ENCODE assay signal across 16 mouse cellular contexts in genomic region chr12:105022141-105022540, GRCm38 (mm10). TPM values are rescaled to one million over a fixed set of nuclear protein-coding genes. Genes with fewer than 3 reads are reported as not detected.
A peak's percentile ranks its signal among the peaks of the same experiment; 100 is the strongest.
DNase-seq lines count a peak whose midpoint lies in the region; ATAC-seq and TF ChIP-seq lines count a peak whose summit lies in the region.
"Had no signal": no experiment of that assay in that cellular context is flagged by ENCODE, and none has a peak within 500 bp of the region (broad histone marks: within the 10 kb centered on the region; RNA-seq: fewer than 3 reads in every experiment).

No protein-coding gene starts in this region.

- no peak overlapping the region for H3K9ac ChIP-seq in hindbrain, embryonic 16.5 days (ENCODE audit: low read depth, low read length)
- H3K9ac ChIP-seq in ES-E14 (ENCODE audit: insufficient read depth, low read depth, low read length, poor library complexity, severe bottlenecking), result peak overlapping the region; percentile 14; the same call in 1 of the 2 replicates
- H3K9ac ChIP-seq in liver, embryonic 15.5 days, result peak overlapping the region; percentile 39
- no peak overlapping the region for H3K9ac ChIP-seq in midbrain, embryonic 15.5 days
- H3K9ac ChIP-seq: forebrain, embryonic 12.5 days; lung, embryonic 15.5 days; midbrain, embryonic 12.5 days; neural tube, embryonic 12.5 days had no signal

- H3K36me3 ChIP-seq in hindbrain, embryonic 10.5 days, result peaks cover 13% of the 10 kb centered on the region
- no peaks in the 10 kb centered on the region for H3K36me3 ChIP-seq in hindbrain, embryonic 16.5 days (ENCODE audit: control insufficient read depth, insufficient read depth, low read length)
- H3K36me3 ChIP-seq in ES-E14 (ENCODE audit: control insufficient read depth, insufficient read depth, low read length, poor library complexity, severe bottlenecking), result no peaks in the 10 kb centered on the region
- H3K36me3 ChIP-seq in liver, embryonic 15.5 days (replicated peaks), result peaks cover 14% of the 10 kb centered on the region
- no peaks in the 10 kb centered on the region for H3K36me3 ChIP-seq in midbrain, embryonic 15.5 days (replicated peaks)
- H3K36me3 ChIP-seq: forebrain, embryonic 12.5 days; lung, embryonic 15.5 days had no signal

- no peak overlapping the region for H3K4me2 ChIP-seq in hindbrain, embryonic 16.5 days (ENCODE audit: low read length)
- H3K4me2 ChIP-seq in liver, embryonic 15.5 days, result peak overlapping the region; percentile 48
- H3K4me2 ChIP-seq in midbrain, embryonic 15.5 days, result no peak overlapping the region
- H3K4me2 ChIP-seq: forebrain, embryonic 12.5 days; lung, embryonic 15.5 days; midbrain, embryonic 12.5 days; neural tube, embryonic 12.5 days had no signal

- H3K9me3 ChIP-seq in hindbrain, embryonic 10.5 days, result peaks cover 21% of the 10 kb centered on the region
- H3K9me3 ChIP-seq in hindbrain, embryonic 16.5 days (ENCODE audit: control insufficient read depth, low read length), result peaks cover 13% of the 10 kb centered on the region
- H3K9me3 ChIP-seq in ES-E14 (ENCODE audit: control insufficient read depth, insufficient read depth, low read depth, low read length), result no peaks in the 10 kb centered on the region
- H3K9me3 ChIP-seq in liver, embryonic 15.5 days (replicated peaks), result peaks cover 13% of the 10 kb centered on the region
- peaks cover 4% of the 10 kb centered on the region; the same call in 1 of the 2 replicates for H3K9me3 ChIP-seq in midbrain, embryonic 15.5 days

- H3K4me1 ChIP-seq in hindbrain, embryonic 10.5 days (replicated peaks), result peaks cover 20% of the 10 kb centered on the region
- no peaks in the 10 kb centered on the region; the same call in 1 of the 2 replicates for H3K4me1 ChIP-seq in hindbrain, embryonic 16.5 days (ENCODE audit: control insufficient read depth, insufficient read depth, low read depth, low read length)
- peaks cover 5 to 24% of the 10 kb centered on the region in 2 experiments; a peak in 2 of 4 replicates for H3K4me1 ChIP-seq in ES-E14 (ENCODE audit: control insufficient read depth in 2 of 2, insufficient read depth in 2 of 2, low read length in 2 of 2, poor library complexity in 1 of 2)
- H3K4me1 ChIP-seq in liver, embryonic 15.5 days (replicated peaks), result peaks cover 83% of the 10 kb centered on the region
- H3K4me1 ChIP-seq in midbrain, embryonic 15.5 days, result peaks cover 9% of the 10 kb centered on the region; the same call in 1 of the 2 replicates
- H3K4me1 ChIP-seq: neural tube, embryonic 12.5 days had no signal

- ATAC-seq in hindbrain, embryonic 16.5 days, result no peak
- no peak for ATAC-seq in liver, embryonic 15.5 days (ENCODE audit: insufficient read depth)
- ATAC-seq in midbrain, embryonic 15.5 days (replicated peaks), result no peak

- H3K27me3 ChIP-seq in hindbrain, embryonic 10.5 days (ENCODE audit: insufficient read depth, poor library complexity, severe bottlenecking), result no peaks in the 10 kb centered on the region
- no peaks in the 10 kb centered on the region for H3K27me3 ChIP-seq in hindbrain, embryonic 16.5 days (replicated peaks; ENCODE audit: control insufficient read depth, insufficient read depth, low read length)
- H3K27me3 ChIP-seq in liver, embryonic 15.5 days, result no peaks in the 10 kb centered on the region
- no peaks in the 10 kb centered on the region for H3K27me3 ChIP-seq in midbrain, embryonic 15.5 days (replicated peaks)
- H3K27me3 ChIP-seq: forebrain, embryonic 12.5 days; midbrain, embryonic 12.5 days; neural tube, embryonic 12.5 days had no signal

- WGBS in hindbrain, embryonic 10.5 days, result 76% methylated on average over 7 of the region's 7 CpGs
- 69% methylated on average over 7 of the region's 7 CpGs for WGBS in hindbrain, embryonic 16.5 days
- WGBS in liver, embryonic 15.5 days (ENCODE audit: insufficient replicate concordance), result 17% methylated on average over 7 of the region's 7 CpGs
- WGBS in midbrain, embryonic 15.5 days, result 71% methylated on average over 7 of the region's 7 CpGs

- in situ Hi-C loops in ES-E14 (cut with MboI; ENCODE audit: low sequenced_read_pairs in 2 of 2, unreplicated experiment in 2 of 2), result loop anchor here in 1 of 2 experiments (10.0 kb wide), 1 partner anchor 67 kb away; no protein-coding TSS in a partner anchor

- H3K4me3 ChIP-seq in hindbrain, embryonic 10.5 days, result no peak overlapping the region
- no peak overlapping the region for H3K4me3 ChIP-seq in hindbrain, embryonic 16.5 days (ENCODE audit: low read length)
- H3K4me3 ChIP-seq in ES-E14 (ENCODE audit: insufficient read depth in 1 of 2, low read depth in 1 of 2, low read length in 2 of 2, poor library complexity in 1 of 2, severe bottlenecking in 1 of 2), result peak overlapping the region in 1 of 2 experiments; percentile 40; a peak in 1 of 4 replicates
- H3K4me3 ChIP-seq in liver, embryonic 15.5 days (replicated peaks), result 0 out of 2 replicates have a peak overlapping the region, but pooled peaks have one; percentile 19
- no peak overlapping the region for H3K4me3 ChIP-seq in midbrain, embryonic 15.5 days
- H3K4me3 ChIP-seq: embryonic facial prominence, embryonic 10.5 days; forebrain, embryonic 12.5 days; lung, embryonic 15.5 days; midbrain, embryonic 12.5 days; neural tube, embryonic 12.5 days had no signal

- intact Hi-C loops in gastrocnemius, postnatal 14 days (cut with DNase I; ENCODE audit: low total_unique reads), result no loop called here

- H3K27ac ChIP-seq in hindbrain, embryonic 10.5 days, result peak overlapping the region; percentile 12; the same call in 1 of the 2 replicates
- no peak overlapping the region for H3K27ac ChIP-seq in hindbrain, embryonic 16.5 days (ENCODE audit: low read depth, low read length)
- no peak overlapping the region for H3K27ac ChIP-seq in ES-E14 (ENCODE audit: insufficient read depth, low read depth, low read length, poor library complexity, severe bottlenecking)
- H3K27ac ChIP-seq in liver, embryonic 15.5 days (replicated peaks), result peak overlapping the region; percentile 98
- no peak overlapping the region for H3K27ac ChIP-seq in midbrain, embryonic 15.5 days
- H3K27ac ChIP-seq: embryonic facial prominence, embryonic 10.5 days; forebrain, embryonic 12.5 days; lung, embryonic 15.5 days; midbrain, embryonic 12.5 days; neural tube, embryonic 12.5 days had no signal

- no peak for DNase-seq in hindbrain, embryonic 10.5 days (ENCODE audit: low spot score)
- DNase-seq in 416B (ENCODE audit: low read depth) (peak; percentile 80), ES-E14 (ENCODE audit: low read depth, low spot score) (no peak)
- no peak for DNase-seq in gastrocnemius, postnatal 14 days
- no peak for DNase-seq in cerebellum, adult 8-10 months
- DNase-seq: cerebellum, adult 11 months; heart, postnatal 36 days; kidney, adult 9 months had no signal

TF ChIP-seq in ES-E14, 5 proteins besides CTCF, POLR2A, EP300 and RAD21:
- TF ChIP-seq CHD2 (IDR thresholded peaks at IDR 0.05; ENCODE audit: low read depth, low read length), result no peak
- TF ChIP-seq HCFC1 (IDR thresholded peaks at IDR 0.05; ENCODE audit: borderline replicate concordance, insufficient read depth, low read length), result no peak
- no peak for TF ChIP-seq ZC3H11A (IDR thresholded peaks at IDR 0.05; ENCODE audit: borderline replicate concordance, low read depth, low read length)
- no peak for TF ChIP-seq MAFK (IDR thresholded peaks at IDR 0.05; ENCODE audit: insufficient read depth, low read depth, low read length)
- TF ChIP-seq ZNF384 (IDR thresholded peaks at IDR 0.05; ENCODE audit: low read depth, low read length), result no peak
TF ChIP-seq in ES-E14: peak in this region for 0.

RNA-seq across cellular contexts. Expression of gene Glrx5, which starts 10.3 kb away (rescaled TPM):
- 230 and 235 TPM in 2 replicates for polyA plus RNA-seq in hindbrain, embryonic 10.5 days (2016; fragmentation: Nextera tagmentation; extraction: Ambion mirVana)
- polyA plus RNA-seq in hindbrain, embryonic 16.5 days (2015; fragmentation: Nextera tagmentation; extraction: Ambion mirVana), result 168 and 179 TPM in 2 replicates
- 34.2 and 39.4 TPM in 2 replicates for total RNA-seq in ES-E14 (2012; rRNA removed)
- polyA plus RNA-seq in liver, embryonic 15.5 days (2015; fragmentation: Nextera tagmentation; extraction: Ambion mirVana), result 496 and 514 TPM in 2 replicates
- 10 to 100 TPM; 66.0 to 67.1 TPM for total RNA-seq in gastrocnemius, postnatal 14 days (2021)
- polyA plus RNA-seq in midbrain, embryonic 15.5 days (2015; fragmentation: Nextera tagmentation; extraction: Ambion mirVana), result 143 and 144 TPM in 2 replicates

RNA-seq across cellular contexts. Expression of gene Syne3, which starts 12.5 kb away (rescaled TPM):
- 0.09 and 0.15 TPM in 2 replicates for polyA plus RNA-seq in hindbrain, embryonic 10.5 days (2016; fragmentation: Nextera tagmentation; extraction: Ambion mirVana)
- polyA plus RNA-seq in hindbrain, embryonic 16.5 days (2015; fragmentation: Nextera tagmentation; extraction: Ambion mirVana), result 0.38 and 0.60 TPM in 2 replicates
- 1.5 and 2.4 TPM in 2 replicates for total RNA-seq in ES-E14 (2012; rRNA removed)
- 2.9 and 3.0 TPM in 2 replicates for polyA plus RNA-seq in liver, embryonic 15.5 days (2015; fragmentation: Nextera tagmentation; extraction: Ambion mirVana)
- total RNA-seq in gastrocnemius, postnatal 14 days (2021), result 1 to 10 TPM; 5.7 TPM
- 0.40 and 0.49 TPM in 2 replicates for polyA plus RNA-seq in midbrain, embryonic 15.5 days (2015; fragmentation: Nextera tagmentation; extraction: Ambion mirVana)

Comparison
In these comparisons a context has a peak if more than half of its experiments do, and no peak if none do; other contexts are left out.
1. H3K27ac ChIP-seq: peak in hindbrain, embryonic 10.5 days (single experiment) and liver, embryonic 15.5 days (single experiment); none in hindbrain, embryonic 16.5 days (single experiment), ES-E14 (single experiment) and midbrain, embryonic 15.5 days (single experiment).
2. H3K9ac ChIP-seq: peak in ES-E14 (single experiment) and liver, embryonic 15.5 days (single experiment); none in hindbrain, embryonic 16.5 days (single experiment) and midbrain, embryonic 15.5 days (single experiment).